Mouse (Mus musculus) forebrain, embryonic 10.5 days (tissue): ENCODE measurements around the gene Rnase9. TPM values are rescaled to one million over a fixed set of nuclear protein-coding genes. Genes with fewer than 3 reads are reported as not detected.

Experiments
- DNase-seq: peaks from one replicate; pipeline ENCODE4 v3.0.0-alpha.2; 2017; ENCODE audit warnings: low spot score; ENCODE audit errors: extremely low spot score
- H3K27ac ChIP-seq: fragments of 300-500 bp; sonication (generic); 2 replicates; pipeline ENCODE4 v1.5.1; 2016; ENCODE audit warnings: mild to moderate bottlenecking
- H3K27me3 ChIP-seq: fragments of 300-500 bp; sonication (generic); 2 replicates; pipeline ENCODE4 v1.6.1; 2016; ENCODE audit warnings: mild to moderate bottlenecking; ENCODE audit not compliant: poor library complexity, severe bottlenecking
- H3K36me3 ChIP-seq: fragments of 300-500 bp; sonication (generic); replicated peaks from 2 replicates; pipeline ENCODE4 v1.6.1; 2016; ENCODE audit warnings: mild to moderate bottlenecking, moderate library complexity
- H3K4me1 ChIP-seq: fragments of 300-500 bp; sonication (generic); 2 replicates; pipeline ENCODE4 v1.6.1; 2016
- H3K4me3 ChIP-seq: fragments of 300-500 bp; sonication (generic); 2 replicates; pipeline ENCODE4 v1.5.1; 2016; ENCODE audit warnings: mild to moderate bottlenecking, moderate library complexity
- H3K9me3 ChIP-seq: fragments of 300-500 bp; sonication (generic); 2 replicates; pipeline ENCODE4 v1.6.1; 2016; ENCODE audit warnings: mild to moderate bottlenecking, moderate library complexity
- WGBS: fragments of 180-500 bp; shearing (Covaris S2); methylation state at CpG from one replicate; pipeline ENCODE4 v1.1.7; 2016; 5-methylcytosine and 5-hydroxymethylcytosine counted together
- polyA plus RNA-seq: library from polyadenylated mRNA; unstranded; fragments of >200 nt; fragmentation: Nextera tagmentation; extraction: Ambion mirVana; gene quantifications from 2 replicates; pipeline ENCODE4 v1.2.1, GENCODE M21; 2016

Rnase9 gene
- not detected in 2 replicates for polyA plus RNA-seq

GRCm38 (mm10) chr14:51041769-51042168 lies at the start of gene Rnase9:
Gene Rnase9 (minus strand): TSS chr14:51041869.
- Histone ChIP-seq H3K9me3 (no peaks in the 10 kb centered on the region), H3K36me3 (no peaks in the 10 kb centered on the region), H3K4me1 (no peaks in the 10 kb centered on the region), H3K27ac (no peak within 1 kb of the TSS), H3K27me3 (no peaks in the 10 kb centered on the region), H3K4me3 (no peak within 1 kb of the TSS)
- WGBS: 72% methylated on average over 6 of the region's 6 CpGs
- no peak for DNase-seq

GRCm38 (mm10) chr14:51090077-51090781 lies 48.6 kb upstream of the Rnase9 start:
- peaks cover 13% of the 10 kb centered on the region for H3K27me3 ChIP-seq
- peaks cover 4% of the 10 kb centered on the region; the same call in 1 of the 2 replicates for H3K4me1 ChIP-seq
- peak overlapping the region; percentile 71 for H3K4me3 ChIP-seq
- peak overlapping the region; percentile 84 for H3K27ac ChIP-seq
- WGBS: under 1% methylated on average over 27 of the region's 27 CpGs
- DNase-seq: peak; percentile 85
- no peaks in the 10 kb centered on the region for H3K36me3 ChIP-seq
- no peaks in the 10 kb centered on the region for H3K9me3 ChIP-seq

- H3K27me3 ChIP-seq: peaks cover 18% of the 10 kb centered on the region
- DNase-seq: no peak
- H3K9me3 ChIP-seq: no peaks in the 10 kb centered on the region
- under 1% methylated on average over 15 of the region's 15 CpGs for WGBS
- peaks cover 4% of the 10 kb centered on the region; the same call in 1 of the 2 replicates for H3K4me1 ChIP-seq
- H3K36me3 ChIP-seq: no peaks in the 10 kb centered on the region
- H3K4me3 ChIP-seq: peak overlapping the region; percentile 71
- H3K27ac ChIP-seq: peak overlapping the region; percentile 84
Measured at GRCm38 (mm10) chr14:51089674-51090076, 48.0 kb upstream of the Rnase9 start.

GRCm38 (mm10) chr14:51088970-51089673 lies 47.5 kb upstream of the Rnase9 start:
- H3K27me3 ChIP-seq: peaks cover 24% of the 10 kb centered on the region
- DNase-seq: peak; percentile 96
- under 1% methylated on average over 34 of the region's 34 CpGs for WGBS
- no peaks in the 10 kb centered on the region for H3K36me3 ChIP-seq
- no peaks in the 10 kb centered on the region for H3K9me3 ChIP-seq
- H3K27ac ChIP-seq: peak overlapping the region; percentile 84
- H3K4me3 ChIP-seq: peak overlapping the region; percentile 71
- peaks cover 5% of the 10 kb centered on the region for H3K4me1 ChIP-seq

DNA sequence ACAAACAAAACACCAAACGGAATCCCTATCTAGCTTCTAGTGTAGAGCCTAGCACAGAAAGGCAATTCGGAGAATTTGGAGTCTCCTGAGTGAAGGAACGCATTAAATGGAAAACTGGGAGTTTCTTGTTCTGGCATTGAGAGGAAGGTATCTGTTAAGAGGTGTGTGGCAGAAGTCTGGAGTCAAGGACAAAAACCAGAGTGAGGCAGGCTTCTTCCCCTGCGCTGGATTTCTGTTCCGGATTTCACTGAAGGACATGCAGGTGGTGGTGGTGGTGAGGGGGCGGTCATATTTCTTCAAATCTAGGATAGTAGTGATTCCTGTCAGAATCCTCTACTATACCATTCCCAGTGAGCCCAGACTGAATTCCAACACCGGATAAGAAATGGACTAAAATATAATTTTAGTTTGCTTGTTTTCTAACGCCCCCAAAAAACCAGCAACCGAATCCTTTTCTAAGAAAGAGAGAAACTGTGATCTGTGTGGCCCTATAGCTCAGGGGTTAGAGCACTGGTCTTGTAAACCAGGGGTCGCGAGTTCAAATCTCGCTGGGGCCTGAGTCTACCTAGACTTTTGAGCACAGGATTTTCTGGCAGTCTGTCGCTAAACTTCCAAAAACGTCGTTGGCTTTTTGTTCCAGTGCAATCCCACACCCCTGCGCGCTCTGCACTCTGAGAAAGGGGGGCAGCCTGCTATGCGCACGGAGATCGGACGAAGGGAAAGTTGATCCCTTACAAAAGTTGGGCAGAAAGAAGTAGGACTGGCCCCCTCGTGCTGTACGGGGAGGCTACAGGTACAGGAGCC lies 46.7 kb upstream of the Rnase9 start:
- under 1% methylated on average over 23 of the region's 23 CpGs for WGBS
- Histone ChIP-seq H3K4me1 (peaks cover 13% of the 10 kb centered on the region), H3K9me3 (no peaks in the 10 kb centered on the region), H3K27ac (peak overlapping the region; percentile 84), H3K27me3 (peaks cover 29% of the 10 kb centered on the region), H3K4me3 (peak overlapping the region; percentile 71), H3K36me3 (no peaks in the 10 kb centered on the region)
- peak; percentile 85 for DNase-seq

DNA sequence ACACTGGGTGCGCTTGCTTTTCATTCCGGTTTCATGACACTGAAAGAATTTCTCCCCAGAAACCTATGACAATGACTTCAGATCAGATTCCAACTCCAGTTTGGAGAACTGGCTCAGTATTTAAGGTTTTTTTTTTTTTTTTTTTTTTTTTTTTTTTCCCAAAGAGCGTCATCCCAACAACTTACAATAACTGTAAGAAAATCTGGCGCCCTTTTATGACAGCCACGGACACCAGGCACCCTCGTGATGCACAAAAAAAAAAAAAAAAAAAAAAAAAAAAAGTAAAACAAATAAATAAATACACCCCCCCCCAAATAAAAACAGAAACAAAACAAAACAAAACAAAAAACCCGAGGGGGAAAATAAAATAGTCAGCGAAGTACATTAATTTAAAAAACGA lies 46.1 kb upstream of the Rnase9 start:
- H3K27me3 ChIP-seq: peaks cover 29% of the 10 kb centered on the region
- H3K4me1 ChIP-seq: peaks cover 18% of the 10 kb centered on the region
- WGBS: 11% methylated on average over 9 of the region's 9 CpGs
- peak overlapping the region; percentile 71 for H3K4me3 ChIP-seq
- H3K27ac ChIP-seq: peak overlapping the region; percentile 53; the same call in 1 of the 2 replicates
- no peaks in the 10 kb centered on the region for H3K9me3 ChIP-seq
- H3K36me3 ChIP-seq: no peaks in the 10 kb centered on the region
- DNase-seq: no peak

DNA sequence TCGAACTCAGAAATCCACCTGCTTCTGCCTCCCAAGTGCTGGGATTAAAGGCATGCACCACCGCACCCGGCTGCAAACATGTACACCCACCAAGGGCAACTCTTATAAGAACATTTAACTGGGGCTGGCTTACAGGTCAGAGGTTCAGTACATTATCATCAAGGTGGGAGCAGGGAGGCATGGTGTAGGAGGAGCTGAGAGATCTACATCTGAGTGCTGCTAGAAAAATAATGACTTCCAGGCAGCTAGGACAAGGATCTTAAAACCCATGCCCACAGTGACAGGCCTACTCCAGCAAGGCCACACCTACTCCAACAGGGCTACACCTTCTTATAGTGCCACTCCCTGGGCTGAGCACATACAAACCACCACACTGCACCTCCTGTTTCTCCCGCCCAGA lies 44.2 kb upstream of the Rnase9 start:
- peaks cover 23% of the 10 kb centered on the region for H3K27me3 ChIP-seq
- H3K4me1 ChIP-seq: peaks cover 18% of the 10 kb centered on the region
- no peaks in the 10 kb centered on the region for H3K9me3 ChIP-seq
- H3K27ac ChIP-seq: no peak overlapping the region
- H3K36me3 ChIP-seq: no peaks in the 10 kb centered on the region
- H3K4me3 ChIP-seq: no peak overlapping the region
- 79% methylated on average over 4 of the region's 4 CpGs for WGBS
- DNase-seq: no peak

DNA sequence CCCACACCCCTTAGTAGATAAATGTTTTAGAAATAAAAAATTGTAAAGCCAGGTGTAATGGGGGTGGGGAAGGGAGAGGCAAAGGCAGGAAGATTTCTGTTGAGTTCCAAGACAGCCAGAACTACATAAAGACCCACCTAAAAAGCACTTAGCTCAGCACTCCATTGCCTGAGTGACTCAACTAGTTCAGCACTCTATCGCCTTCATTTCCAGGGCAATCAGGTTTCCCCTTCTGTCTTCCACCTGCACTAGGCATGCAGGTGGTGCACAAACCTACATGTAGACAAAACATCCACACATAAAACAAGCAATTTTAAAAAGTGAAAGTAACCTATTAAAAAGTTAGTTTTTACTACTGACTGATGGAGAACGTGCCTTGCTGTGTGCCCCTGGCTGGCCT lies 43.4 kb upstream of the Rnase9 start:
- Histone ChIP-seq H3K9me3 (no peaks in the 10 kb centered on the region), H3K4me3 (no peak overlapping the region), H3K27me3 (peaks cover 24% of the 10 kb centered on the region), H3K27ac (no peak overlapping the region), H3K4me1 (peaks cover 18% of the 10 kb centered on the region), H3K36me3 (no peaks in the 10 kb centered on the region)
- 79% methylated on average over 2 of the region's 2 CpGs for WGBS
- DNase-seq: no peak

GRCm38 (mm10) chr14:51083805-51084204 lies 42.1 kb upstream of the Rnase9 start:
- Histone ChIP-seq H3K4me1 (peaks cover 18% of the 10 kb centered on the region), H3K9me3 (no peaks in the 10 kb centered on the region), H3K36me3 (no peaks in the 10 kb centered on the region), H3K27ac (no peak overlapping the region), H3K4me3 (peak overlapping the region; percentile 68), H3K27me3 (peaks cover 24% of the 10 kb centered on the region)
- whole genome bisulfite sequencing: 13% methylated on average over 7 of the region's 7 CpGs
- no peak for DNase-seq

DNA sequence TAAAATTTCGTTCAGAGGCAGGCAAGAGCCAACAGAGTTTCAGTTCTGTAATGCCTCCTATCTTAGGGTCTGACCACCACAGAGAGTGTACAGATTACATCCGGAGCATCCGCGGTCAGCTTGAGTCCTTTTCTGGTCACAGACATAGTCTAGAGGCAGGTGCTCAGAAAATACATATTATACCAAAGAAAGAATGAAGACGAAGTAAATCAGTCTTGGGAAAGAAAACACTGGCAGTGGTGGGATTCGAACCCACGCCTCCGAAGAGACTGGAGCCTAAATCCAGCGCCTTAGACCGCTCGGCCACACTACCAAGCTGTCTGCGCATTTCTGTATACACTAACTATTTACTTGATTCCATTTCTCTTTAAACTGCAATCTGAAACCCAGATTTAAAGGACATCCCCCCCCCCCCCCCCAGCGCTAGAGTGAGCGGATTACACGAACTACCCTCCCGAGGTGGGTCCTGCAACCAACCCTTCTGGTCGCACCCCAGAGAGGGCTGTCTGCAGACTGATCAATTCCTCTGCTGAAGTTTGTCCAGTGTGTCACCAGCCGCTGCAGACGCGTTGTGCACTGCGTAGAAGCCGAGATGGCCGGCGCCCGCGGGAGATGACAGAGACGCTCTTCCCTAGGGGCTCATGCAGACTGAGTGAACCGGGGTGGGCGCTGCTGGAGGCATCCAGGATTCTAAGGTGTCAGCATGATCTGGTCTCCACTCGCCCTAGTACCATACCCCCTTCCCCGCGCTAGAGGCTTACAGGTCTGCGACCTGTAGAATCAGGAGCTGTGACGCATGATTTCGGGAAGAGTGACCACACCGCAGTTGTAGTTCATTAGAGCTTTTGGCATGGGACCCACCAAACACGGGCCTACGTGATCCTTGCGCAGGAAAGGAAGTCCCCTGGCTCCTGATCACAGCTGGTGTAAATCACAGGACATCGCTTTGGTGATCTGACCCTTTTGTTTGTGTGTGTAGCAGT lies 41.2 kb upstream of the Rnase9 start:
- Histone ChIP-seq H3K9me3 (no peaks in the 10 kb centered on the region), H3K36me3 (no peaks in the 10 kb centered on the region)
- WGBS: 2% methylated on average over 40 of the region's 40 CpGs

DNA sequence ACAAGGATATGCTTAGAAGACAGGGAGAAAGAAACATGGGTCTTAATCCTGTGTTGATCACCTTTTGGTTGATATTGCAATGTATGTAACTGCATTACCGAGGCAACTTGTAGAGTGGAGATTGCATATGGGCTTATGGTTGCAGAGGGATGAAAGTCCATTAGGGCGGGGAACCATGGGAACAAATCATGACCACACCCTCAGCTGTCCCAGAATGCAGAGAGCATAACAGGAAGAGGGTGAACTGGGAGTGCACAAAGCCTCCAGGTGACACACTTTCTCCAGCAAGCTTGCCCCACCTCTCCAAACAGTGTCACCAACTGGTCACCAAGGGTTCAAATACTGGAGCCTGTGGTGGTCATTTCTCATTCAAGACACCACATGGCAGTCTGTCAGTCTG lies 39.4 kb upstream of the Rnase9 start:
- no peak for DNase-seq
- no peak overlapping the region for H3K4me3 ChIP-seq
- H3K27ac ChIP-seq: no peak overlapping the region
- peaks cover 14% of the 10 kb centered on the region for H3K4me1 ChIP-seq
- 96% methylated on average over 2 of the region's 2 CpGs for WGBS
- peaks cover 24% of the 10 kb centered on the region for H3K27me3 ChIP-seq
- H3K9me3 ChIP-seq: no peaks in the 10 kb centered on the region
- no peaks in the 10 kb centered on the region for H3K36me3 ChIP-seq

More for the DNA sequence above, 41.2 kb upstream of the Rnase9 start:
- DNase-seq: peak; percentile 69
- Histone ChIP-seq H3K4me3 (peak overlapping the region; percentile 68), H3K27ac (peak overlapping the region; percentile 69), H3K4me1 (peaks cover 18% of the 10 kb centered on the region), H3K27me3 (peaks cover 24% of the 10 kb centered on the region)

DNA sequence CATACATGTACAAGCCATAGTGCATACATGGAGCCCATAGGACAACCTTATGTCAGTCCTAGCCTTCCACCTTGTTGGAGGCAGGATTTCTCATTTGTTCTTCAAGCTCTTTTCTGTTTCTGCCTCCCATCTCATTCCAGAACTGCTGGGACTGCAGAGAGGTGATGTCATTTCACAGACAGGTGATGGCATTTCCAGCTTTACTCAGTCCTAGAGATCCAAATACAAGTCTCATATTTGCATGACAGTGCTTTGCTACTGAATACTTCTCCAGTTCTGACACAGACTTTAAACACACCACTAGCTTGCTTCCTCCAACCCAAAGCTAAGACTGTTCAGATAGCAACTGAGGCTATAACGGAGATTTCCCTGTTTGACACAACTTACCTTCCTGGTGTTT lies 37.5 kb upstream of the Rnase9 start:
- no peak for DNase-seq
- Histone ChIP-seq H3K4me3 (no peak overlapping the region), H3K36me3 (no peaks in the 10 kb centered on the region), H3K27me3 (peaks cover 11% of the 10 kb centered on the region), H3K27ac (no peak overlapping the region), H3K9me3 (no peaks in the 10 kb centered on the region), H3K4me1 (peaks cover 13% of the 10 kb centered on the region)
- WGBS: 85% methylated on average over 1 of the region's 1 CpGs
